Mouse (Mus musculus): ENCODE measurements around the gene Gm3696.
"Not testable (repeated sequence)": the region's sequence is repeated elsewhere in the genome, so short reads cannot be mapped to it uniquely, and the experiment has no call there.

Gene Gm3696

GRCm38 (mm10) chr14:7100521-7100920 is at the start of gene Gm3696:
TSS of gene Gm3696 (minus strand) at chr14:7100621.
- not testable (repeated sequence) for DNase-seq

GRCm38 (mm10) chr14:7125312-7125711 is 24.9 kb upstream of the Gm3696 start, which contains the start of gene Gm6676:
TSS of gene Gm6676 (minus strand) at chr14:7125412.
- DNase-seq, result not testable (repeated sequence)

- peak; percentile 10 for DNase-seq
These were observed 4.8 kb upstream of the Gm3696 start for GRCm38 (mm10) chr14:7105124-7105802.

- not testable (repeated sequence) for DNase-seq
These were observed 55.6 kb downstream of the Gm3696 start, which contains the start of gene Gm3685 for GRCm38 (mm10) chr14:7044870-7045269. TSS of gene Gm3685 (minus strand) at chr14:7044970.
